Mouse (Mus musculus): Measurements from ENCODE around the gene Hs3st5. TPM values are rescaled to one million over a fixed set of nuclear protein-coding genes. Genes with fewer than 3 reads are reported as not detected.

Gene Hs3st5
- polyA plus RNA-seq, 2 experiments = 0.02 TPM; not detected in 1

GRCm38 (mm10) chr10:36739375-36739774 is 232.8 kb downstream of the Hs3st5 start:
- DNase-seq (ENCODE audit: low read depth in 3 of 3, low spot score in 3 of 3) (no peak), ATAC-seq (ENCODE audit: insufficient read depth) (no peak)
- H3K4me2 ChIP-seq (ENCODE audit: low read depth) = no peak overlapping the region
- H3K27me3 ChIP-seq (ENCODE audit: control insufficient read depth, insufficient read depth, low read length) = no peaks in the 10 kb centered on the region
- H3K4me3 ChIP-seq (ENCODE audit: insufficient read depth in 1 of 2, low read depth in 2 of 2, low read length in 2 of 2) = no peak overlapping the region
- no peak overlapping the region for H3K27ac ChIP-seq
- H3K36me3 ChIP-seq (replicated peaks; ENCODE audit: control insufficient read depth, insufficient read depth, low read depth) = no peaks in the 10 kb centered on the region
- no peaks in the 10 kb centered on the region for H3K9me3 ChIP-seq (ENCODE audit: control insufficient read depth, low read length)
- TF ChIP-seq CTCF (IDR thresholded peaks at IDR 0.05; ENCODE audit: low read depth) (no peak), EP300 (IDR thresholded peaks at IDR 0.05; ENCODE audit: low read depth) (no peak)
- no peaks in the 10 kb centered on the region for H3K4me1 ChIP-seq (replicated peaks; ENCODE audit: control insufficient read depth in 2 of 2, insufficient read depth in 2 of 2, low read length in 1 of 2)
- H3K9ac ChIP-seq (replicated peaks) = no peak overlapping the region

- Histone ChIP-seq H3K27me3 (ENCODE audit: control insufficient read depth, insufficient read depth, low read length) (no peaks in the 10 kb centered on the region), H3K36me3 (replicated peaks; ENCODE audit: control insufficient read depth, insufficient read depth, low read depth) (no peaks in the 10 kb centered on the region), H3K4me2 (ENCODE audit: low read depth) (no peak overlapping the region), H3K27ac (no peak overlapping the region), H3K9me3 (ENCODE audit: control insufficient read depth, low read length) (no peaks in the 10 kb centered on the region), H3K9ac (replicated peaks) (no peak overlapping the region), H3K4me1 (replicated peaks; ENCODE audit: control insufficient read depth in 2 of 2, insufficient read depth in 2 of 2, low read length in 1 of 2) (no peaks in the 10 kb centered on the region), H3K4me3 (ENCODE audit: insufficient read depth in 1 of 2, low read depth in 2 of 2, low read length in 2 of 2) (no peak overlapping the region)
- no peak for ATAC-seq (ENCODE audit: insufficient read depth)
- WGBS (ENCODE audit: insufficient replicate concordance) = 17% methylated on average over 1 of the region's 1 CpGs
- no peak for TF ChIP-seq EP300 (IDR thresholded peaks at IDR 0.05; ENCODE audit: low read depth)
- TF ChIP-seq CTCF (IDR thresholded peaks at IDR 0.05; ENCODE audit: low read depth) = no peak
- DNase-seq (ENCODE audit: low read depth in 3 of 3, low spot score in 3 of 3) = no peak
Measured at GRCm38 (mm10) chr10:36750021-36750420, 243.4 kb downstream of the Hs3st5 start.

GRCm38 (mm10) chr10:36754471-36754870 is 247.9 kb downstream of the Hs3st5 start:
- DNase-seq (ENCODE audit: low read depth in 3 of 3, low spot score in 3 of 3) (no peak), ATAC-seq (ENCODE audit: insufficient read depth) (no peak)
- TF ChIP-seq CTCF (IDR thresholded peaks at IDR 0.05; ENCODE audit: low read depth) (no peak), EP300 (IDR thresholded peaks at IDR 0.05; ENCODE audit: low read depth) (no peak)
- 48% methylated on average over 1 of the region's 1 CpGs for WGBS (ENCODE audit: insufficient replicate concordance)
- Histone ChIP-seq H3K27me3 (ENCODE audit: control insufficient read depth, insufficient read depth, low read length) (no peaks in the 10 kb centered on the region), H3K9ac (replicated peaks) (no peak overlapping the region), H3K27ac (no peak overlapping the region), H3K4me3 (ENCODE audit: insufficient read depth in 1 of 2, low read depth in 2 of 2, low read length in 2 of 2) (no peak overlapping the region), H3K4me1 (replicated peaks; ENCODE audit: control insufficient read depth in 2 of 2, insufficient read depth in 2 of 2, low read length in 1 of 2) (no peaks in the 10 kb centered on the region), H3K4me2 (ENCODE audit: low read depth) (no peak overlapping the region), H3K36me3 (replicated peaks; ENCODE audit: control insufficient read depth, insufficient read depth, low read depth) (no peaks in the 10 kb centered on the region), H3K9me3 (ENCODE audit: control insufficient read depth, low read length) (no peaks in the 10 kb centered on the region)

GRCm38 (mm10) chr10:36773595-36773994 is 267.0 kb downstream of the Hs3st5 start:
- no peak for ATAC-seq (ENCODE audit: insufficient read depth)
- DNase-seq (ENCODE audit: low read depth in 3 of 3, low spot score in 3 of 3) = no peak
- H3K4me3 ChIP-seq (ENCODE audit: insufficient read depth in 1 of 2, low read depth in 2 of 2, low read length in 2 of 2) = no peak overlapping the region
- H3K4me2 ChIP-seq (ENCODE audit: low read depth) = no peak overlapping the region
- H3K27me3 ChIP-seq (ENCODE audit: control insufficient read depth, insufficient read depth, low read length) = no peaks in the 10 kb centered on the region
- no peak overlapping the region for H3K27ac ChIP-seq
- H3K4me1 ChIP-seq (replicated peaks; ENCODE audit: control insufficient read depth in 2 of 2, insufficient read depth in 2 of 2, low read length in 1 of 2) = no peaks in the 10 kb centered on the region
- TF ChIP-seq EP300 (IDR thresholded peaks at IDR 0.05; ENCODE audit: low read depth) = no peak
- TF ChIP-seq CTCF (IDR thresholded peaks at IDR 0.05; ENCODE audit: low read depth) = no peak
- H3K9me3 ChIP-seq (ENCODE audit: control insufficient read depth, low read length) = no peaks in the 10 kb centered on the region
- no peaks in the 10 kb centered on the region for H3K36me3 ChIP-seq (replicated peaks; ENCODE audit: control insufficient read depth, insufficient read depth, low read depth)
- no peak overlapping the region for H3K9ac ChIP-seq (replicated peaks)

- Histone ChIP-seq H3K4me1 (replicated peaks; ENCODE audit: control insufficient read depth in 2 of 2, insufficient read depth in 2 of 2, low read length in 1 of 2) (no peaks in the 10 kb centered on the region), H3K4me3 (ENCODE audit: insufficient read depth in 1 of 2, low read depth in 2 of 2, low read length in 2 of 2) (no peak overlapping the region), H3K4me2 (ENCODE audit: low read depth) (no peak overlapping the region), H3K27me3 (ENCODE audit: control insufficient read depth, insufficient read depth, low read length) (no peaks in the 10 kb centered on the region), H3K27ac (no peak overlapping the region), H3K9me3 (ENCODE audit: control insufficient read depth, low read length) (no peaks in the 10 kb centered on the region), H3K36me3 (replicated peaks; ENCODE audit: control insufficient read depth, insufficient read depth, low read depth) (no peaks in the 10 kb centered on the region), H3K9ac (replicated peaks) (no peak overlapping the region)
- 56% methylated on average over 6 of the region's 6 CpGs for WGBS (ENCODE audit: insufficient replicate concordance)
- DNase-seq (ENCODE audit: low read depth in 3 of 3, low spot score in 3 of 3) (no peak), ATAC-seq (ENCODE audit: insufficient read depth) (no peak)
- TF ChIP-seq CTCF (IDR thresholded peaks at IDR 0.05; ENCODE audit: low read depth) = no peak
- TF ChIP-seq EP300 (IDR thresholded peaks at IDR 0.05; ENCODE audit: low read depth) = no peak
Measured at GRCm38 (mm10) chr10:36774898-36775297, 268.3 kb downstream of the Hs3st5 start.

GRCm38 (mm10) chr10:36781641-36782040 is 275.0 kb downstream of the Hs3st5 start:
- Histone ChIP-seq H3K9me3 (ENCODE audit: control insufficient read depth, low read length) (no peaks in the 10 kb centered on the region), H3K4me1 (replicated peaks; ENCODE audit: control insufficient read depth in 2 of 2, insufficient read depth in 2 of 2, low read length in 1 of 2) (no peaks in the 10 kb centered on the region), H3K27ac (no peak overlapping the region), H3K4me2 (ENCODE audit: low read depth) (no peak overlapping the region), H3K9ac (replicated peaks) (no peak overlapping the region), H3K36me3 (replicated peaks; ENCODE audit: control insufficient read depth, insufficient read depth, low read depth) (no peaks in the 10 kb centered on the region), H3K27me3 (ENCODE audit: control insufficient read depth, insufficient read depth, low read length) (no peaks in the 10 kb centered on the region), H3K4me3 (ENCODE audit: insufficient read depth in 1 of 2, low read depth in 2 of 2, low read length in 2 of 2) (no peak overlapping the region)
- DNase-seq (ENCODE audit: low read depth in 3 of 3, low spot score in 3 of 3) = no peak
- no peak for ATAC-seq (ENCODE audit: insufficient read depth)
- TF ChIP-seq CTCF (IDR thresholded peaks at IDR 0.05; ENCODE audit: low read depth) (no peak), EP300 (IDR thresholded peaks at IDR 0.05; ENCODE audit: low read depth) (no peak)
- 15% methylated on average over 1 of the region's 1 CpGs for WGBS (ENCODE audit: insufficient replicate concordance)

Data from liver, embryonic 14.5 days (tissue).